Mouse (Mus musculus): Measurements from ENCODE around the gene Pard3b.

- TF ChIP-seq CTCF (IDR thresholded peaks at IDR 0.05; ENCODE audit: borderline replicate concordance, control insufficient read depth, extremely low read depth, insufficient read depth, low read length, poor library complexity), result no peak
- TF ChIP-seq POLR2A (IDR thresholded peaks at IDR 0.05; ENCODE audit: control insufficient read depth, extremely low read depth, insufficient read depth, low read length, poor library complexity), result no peak
These were observed 236.3 kb downstream of the Pard3b start for GRCm38 (mm10) chr1:61874875-61875274.

Data from thymus, adult 2 months (tissue).